In the genomic region with DNA sequence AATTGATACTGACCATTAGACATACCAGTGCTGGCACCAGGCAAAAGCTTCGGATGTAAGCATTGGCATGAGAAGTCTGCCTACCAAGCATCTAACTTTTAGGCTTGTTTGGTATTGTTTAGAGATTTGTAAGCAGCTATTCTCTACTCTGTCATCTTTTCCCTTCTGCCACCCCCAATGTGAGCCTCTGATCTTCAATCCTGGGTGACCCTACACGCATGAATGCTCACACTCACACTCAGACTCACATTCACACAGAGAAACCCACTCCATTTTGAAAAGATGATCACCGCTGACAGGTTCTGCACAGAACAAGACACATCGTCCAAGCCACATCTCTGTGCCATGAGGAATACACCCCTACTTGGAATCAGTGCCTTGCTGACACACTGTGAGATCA, we compare ENCODE assay signal across 31 mouse cellular contexts.
"Had no signal": no experiment of that assay in that cellular context is flagged by ENCODE, and none has a peak within 500 bp of the region (broad histone marks: within the 10 kb centered on the region; RNA-seq: fewer than 3 reads in every experiment).

No protein-coding gene starts in this region.

- H3K27ac ChIP-seq: left cerebral cortex, adult 2 months; limb, embryonic 10.5 days; limb, embryonic 12.5 days; limb, embryonic 13.5 days; limb, embryonic 15.5 days; liver, embryonic 12.5 days; liver, embryonic 13.5 days; liver, embryonic 14.5 days; liver, embryonic 15.5 days; lung, embryonic 15.5 days; macrophage; midbrain, embryonic 10.5 days; midbrain, embryonic 12.5 days; midbrain, embryonic 13.5 days; midbrain, embryonic 15.5 days; neural tube, embryonic 12.5 days had no signal

- H3K9me3 ChIP-seq: limb, embryonic 10.5 days; limb, embryonic 12.5 days; limb, embryonic 13.5 days; limb, embryonic 15.5 days; liver, embryonic 12.5 days; liver, embryonic 13.5 days; liver, embryonic 15.5 days; lung, embryonic 15.5 days; megakaryocyte, embryonic 14.5 days; midbrain, embryonic 10.5 days; midbrain, embryonic 12.5 days; midbrain, embryonic 13.5 days; midbrain, embryonic 15.5 days; neural tube, embryonic 12.5 days had no signal

- H3K4me1 ChIP-seq: liver, embryonic 12.5 days; liver, embryonic 15.5 days; megakaryocyte, embryonic 14.5 days; midbrain, embryonic 10.5 days; midbrain, embryonic 12.5 days; midbrain, embryonic 13.5 days; midbrain, embryonic 15.5 days had no signal

- H3K4me2 ChIP-seq: limb, embryonic 12.5 days; limb, embryonic 13.5 days; limb, embryonic 15.5 days; liver, embryonic 11.5 days; liver, embryonic 12.5 days; liver, embryonic 13.5 days; liver, embryonic 15.5 days; lung, embryonic 14.5 days; lung, embryonic 15.5 days; midbrain, embryonic 12.5 days; midbrain, embryonic 13.5 days; midbrain, embryonic 15.5 days; neural tube, embryonic 12.5 days had no signal

- H3K4me3 ChIP-seq: left cerebral cortex, adult 2 months; limb, embryonic 10.5 days; limb, embryonic 12.5 days; limb, embryonic 13.5 days; limb, embryonic 15.5 days; liver, embryonic 12.5 days; liver, embryonic 13.5 days; liver, embryonic 15.5 days; lung, embryonic 15.5 days; megakaryocyte, embryonic 14.5 days; midbrain, embryonic 10.5 days; midbrain, embryonic 12.5 days; midbrain, embryonic 13.5 days; midbrain, embryonic 15.5 days; myocyte; neural tube, embryonic 12.5 days had no signal

- H3K9ac ChIP-seq: limb, embryonic 12.5 days; limb, embryonic 13.5 days; limb, embryonic 15.5 days; liver, embryonic 12.5 days; liver, embryonic 13.5 days; liver, embryonic 14.5 days; liver, embryonic 15.5 days; liver, postnatal 0 days; lung, embryonic 14.5 days; lung, embryonic 15.5 days; midbrain, embryonic 12.5 days; midbrain, embryonic 13.5 days; midbrain, embryonic 15.5 days; neural tube, embryonic 12.5 days had no signal

- H3K36me3 ChIP-seq: limb, embryonic 10.5 days; limb, embryonic 12.5 days; limb, embryonic 13.5 days; limb, embryonic 15.5 days; liver, embryonic 12.5 days; liver, embryonic 13.5 days; liver, embryonic 15.5 days; lung, embryonic 15.5 days; midbrain, embryonic 10.5 days; midbrain, embryonic 12.5 days; midbrain, embryonic 13.5 days; midbrain, embryonic 15.5 days; neural tube, embryonic 12.5 days had no signal

- DNase-seq: left cerebral cortex, postnatal 4 days; liver; liver, embryonic 13.5 days; liver, postnatal 0 days; lung, adult 18-20 months; lung, adult 2 months; lung, embryonic 14.5 days; lung, postnatal 10 days; lung, postnatal 14 days; lung, postnatal 36 days; lung, postnatal 4 days had no signal

- ATAC-seq: liver, embryonic 12.5 days; liver, postnatal 0 days; lung, postnatal 0 days; midbrain, embryonic 13.5 days; midbrain, embryonic 15.5 days; midbrain, embryonic 16.5 days had no signal

- H3K27me3 ChIP-seq: liver, embryonic 12.5 days; liver, embryonic 13.5 days; liver, embryonic 15.5 days; lung, embryonic 15.5 days; midbrain, embryonic 13.5 days; midbrain, embryonic 15.5 days; neural tube, embryonic 12.5 days had no signal
